Mouse (Mus musculus) embryonic stem cell, embryonic (primary cell): Measurements from ENCODE around the gene U2af1l4.

ENCODE experiments used
- CTCF ChIA-PET, 4 experiments: fragments of 300-600 bp in 2 of 4; fragments of 350-600 bp in 2 of 4; sonication (Branson Sonifier 250); formaldehyde crosslinking; loops; one replicate each; lab custom pipeline; 2022; ENCODE audit warnings: inconsistent platforms in 2 of 4; lab: Charles Lee
- POLR2A ChIA-PET, 4 experiments: fragments of 300-600 bp in 2 of 4; fragments of 350-600 bp in 2 of 4; sonication (Branson Sonifier 250); formaldehyde crosslinking; loops; one replicate each; lab custom pipeline; 2022; ENCODE audit warnings: antibody characterized with exemption in 4 of 4, inconsistent platforms in 1 of 4; lab: Charles Lee

U2af1l4 gene

DNA sequence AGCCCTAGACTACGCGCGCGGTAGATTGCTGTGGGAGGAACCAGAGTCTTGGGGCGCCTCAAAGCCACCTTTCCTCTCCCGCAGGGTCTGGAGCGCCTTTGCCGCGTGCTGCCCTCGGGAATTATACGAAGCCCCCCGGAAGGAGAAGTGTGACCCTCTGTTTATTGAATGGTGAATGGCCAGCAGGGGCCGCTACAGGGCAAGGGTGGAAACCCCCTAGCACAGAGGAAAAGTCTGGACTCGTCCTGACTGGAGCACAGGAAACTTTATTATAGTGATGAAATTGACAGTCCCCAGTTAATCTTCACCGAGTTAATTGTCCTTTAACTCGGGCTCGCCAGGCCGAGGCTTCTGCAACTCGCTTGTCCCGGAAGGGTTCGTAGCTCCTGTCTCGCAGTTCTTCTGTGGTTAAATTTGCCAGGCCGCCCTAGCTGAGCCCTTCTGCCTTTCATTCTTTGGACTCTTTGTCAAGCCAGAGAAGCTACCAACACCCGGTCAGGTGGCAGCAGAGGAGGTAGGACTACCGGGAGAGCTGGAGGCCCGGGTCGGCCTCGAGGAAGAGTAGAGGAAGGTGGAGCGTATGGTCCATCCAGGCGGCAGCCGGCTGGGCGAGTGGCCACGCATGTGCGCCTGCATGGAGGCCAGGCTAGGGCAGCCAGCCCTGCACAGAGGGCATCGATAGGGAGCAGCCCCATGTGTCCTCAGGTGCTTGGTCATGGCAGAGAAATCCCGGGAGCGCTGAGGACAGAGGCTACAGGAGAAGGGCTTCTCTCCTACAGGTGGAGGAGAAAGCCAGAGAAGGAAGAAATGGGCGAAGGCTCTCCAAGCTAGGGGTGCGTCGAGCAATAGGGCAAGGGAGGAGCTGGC, 26.6 kb downstream of the U2af1l4 start:
- ChIA-PET POLR2A (interaction anchor here (0.6 to 12.5 kb wide), 36 partner anchors 8 to 367 kb away, joined by 3 to 149 read pairs (median 5); partner anchors contain the start of genes Wdr62 (in 3 of the 4), Zbtb32 (in 3 of the 4), Cox6b1 (in 2 of the 4) and Gm49396 (in 2 of the 4)), CTCF (interaction anchor here (0.5 to 6.8 kb wide), 22 partner anchors 9 to 508 kb away, joined by 3 to 43 read pairs (median 3); partner anchors contain the start of genes Zbtb32 (in 2 of the 4) and Upk1a (in 1 of the 4))

DNA sequence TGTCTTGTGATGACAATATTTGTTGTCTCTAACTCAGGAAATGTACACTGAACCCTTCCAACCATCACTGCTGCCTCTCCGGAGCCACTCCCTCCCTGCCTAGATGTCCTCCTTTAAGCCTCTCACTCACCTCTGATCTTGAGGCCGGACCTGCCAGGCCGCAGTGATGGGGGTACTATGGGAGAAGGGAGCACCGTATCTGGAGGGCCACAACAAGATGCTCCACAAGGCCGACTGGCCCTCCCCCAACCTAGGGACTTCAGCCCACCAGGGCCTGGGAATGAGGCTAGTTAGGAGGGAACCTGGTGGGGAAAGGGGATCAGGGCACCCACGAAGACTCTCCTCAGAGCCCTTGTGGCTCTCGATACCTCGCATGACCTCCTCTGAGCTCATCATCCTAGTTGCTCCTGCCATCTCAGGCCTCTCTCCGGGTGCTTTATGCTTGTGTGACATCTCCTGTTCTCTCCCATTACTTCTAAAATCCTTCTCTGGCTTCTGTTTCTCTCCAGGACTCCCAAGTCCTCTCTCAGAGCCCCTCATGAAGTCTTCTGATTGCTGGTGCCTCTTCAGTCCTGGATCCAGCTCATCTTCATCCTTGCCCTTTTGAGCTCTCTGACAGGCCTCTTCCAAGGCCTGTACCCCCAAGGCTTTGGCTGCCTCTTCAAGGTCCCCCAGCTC, 28.0 kb downstream of the U2af1l4 start:
- POLR2A ChIA-PET = interaction anchor here in 3 of 4 experiments (0.8 to 8.4 kb wide), 15 partner anchors 9 to 311 kb away, joined by 3 to 85 read pairs (median 4); partner anchors contain the start of genes Thap8 (in 2 of the 3), Wdr62 (in 2 of the 3), Cox6b1 (in 1 of the 3) and Upk1a (in 1 of the 3)

DNA sequence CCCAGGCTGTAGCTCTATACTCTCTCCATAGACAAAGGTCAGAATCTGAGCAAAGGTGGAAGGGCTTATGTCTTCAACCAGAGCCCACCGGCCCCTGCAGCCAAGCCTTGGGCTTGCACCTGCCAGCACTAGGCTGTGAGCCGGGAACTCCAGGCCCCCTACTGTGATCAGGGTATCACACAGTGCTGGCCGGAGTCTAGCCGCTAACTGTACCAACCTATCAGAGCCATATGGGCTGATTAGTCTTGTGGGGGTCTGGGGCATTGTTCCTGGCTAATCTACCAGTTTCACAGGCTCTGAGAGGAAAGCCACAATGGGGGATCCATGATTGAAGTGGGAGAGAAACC, 28.5 kb downstream of the U2af1l4 start:
- CTCF ChIA-PET = interaction anchor here in 3 of 4 experiments (1.0 to 6.8 kb wide), 9 partner anchors 11 to 407 kb away, joined by 3 to 43 read pairs (median 9); partner anchors contain the start of genes Cox7a1 (in 1 of the 3) and Upk1a (in 1 of the 3)
- POLR2A ChIA-PET = interaction anchor here (0.8 to 8.4 kb wide), 19 partner anchors 8 to 311 kb away, joined by 3 to 85 read pairs (median 4); partner anchors contain the start of genes Cox6b1 (in 2 of the 4), Thap8 (in 1 of the 4), Upk1a (in 1 of the 4) and Wdr62 (in 1 of the 4)

More for the DNA sequence above, 28.0 kb downstream of the U2af1l4 start:
- CTCF ChIA-PET = interaction anchor here (0.5 to 6.8 kb wide), 9 partner anchors 12 to 349 kb away, joined by 3 to 43 read pairs (median 7); partner anchors contain the start of gene Upk1a (in 1 of the 4)

DNA sequence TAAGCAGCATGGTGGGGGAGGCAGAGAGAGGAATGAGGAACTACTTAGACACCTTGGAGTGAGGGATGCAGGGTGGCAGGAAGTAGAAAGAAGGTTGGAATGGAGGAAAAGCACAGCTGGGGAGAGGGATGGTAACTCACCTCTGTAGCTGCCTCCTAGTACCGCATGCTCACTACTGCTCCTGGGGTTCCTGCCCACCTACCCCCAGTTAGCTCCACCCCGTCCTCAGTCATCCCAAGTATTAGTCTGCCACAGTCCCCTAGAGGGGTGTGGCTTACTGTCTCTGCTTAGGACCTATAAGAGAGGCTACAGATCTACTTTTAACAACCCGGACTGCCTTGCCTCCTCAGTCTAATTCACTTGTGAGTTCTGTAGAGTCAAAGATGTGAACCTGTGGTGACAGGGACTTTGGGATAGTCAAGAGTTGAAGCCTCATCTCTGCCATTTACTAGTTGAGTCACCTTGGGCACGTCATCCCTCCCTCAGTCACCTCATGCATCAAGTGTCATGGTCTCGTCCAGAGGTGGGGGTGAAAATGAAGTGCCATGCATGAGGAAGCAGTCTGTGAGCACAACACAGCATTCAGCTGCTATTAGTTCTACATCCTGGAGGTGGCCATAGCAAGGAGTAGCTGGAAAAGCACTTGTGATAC, 29.8 kb downstream of the U2af1l4 start:
- ChIA-PET CTCF (interaction anchor here in 3 of 4 experiments (0.5 to 6.8 kb wide), 9 partner anchors 13 to 409 kb away, joined by 3 to 43 read pairs (median 5); partner anchors contain the start of gene Cox7a1 (in 1 of the 3)), POLR2A (interaction anchor here in 3 of 4 experiments (0.5 to 8.4 kb wide), 17 partner anchors 8 to 158 kb away, joined by 3 to 85 read pairs (median 6); partner anchors contain the start of genes Cox6b1 (in 2 of the 3), Haus5 (in 1 of the 3), Hspb6 (in 1 of the 3) and Proser3 (in 1 of the 3))

DNA sequence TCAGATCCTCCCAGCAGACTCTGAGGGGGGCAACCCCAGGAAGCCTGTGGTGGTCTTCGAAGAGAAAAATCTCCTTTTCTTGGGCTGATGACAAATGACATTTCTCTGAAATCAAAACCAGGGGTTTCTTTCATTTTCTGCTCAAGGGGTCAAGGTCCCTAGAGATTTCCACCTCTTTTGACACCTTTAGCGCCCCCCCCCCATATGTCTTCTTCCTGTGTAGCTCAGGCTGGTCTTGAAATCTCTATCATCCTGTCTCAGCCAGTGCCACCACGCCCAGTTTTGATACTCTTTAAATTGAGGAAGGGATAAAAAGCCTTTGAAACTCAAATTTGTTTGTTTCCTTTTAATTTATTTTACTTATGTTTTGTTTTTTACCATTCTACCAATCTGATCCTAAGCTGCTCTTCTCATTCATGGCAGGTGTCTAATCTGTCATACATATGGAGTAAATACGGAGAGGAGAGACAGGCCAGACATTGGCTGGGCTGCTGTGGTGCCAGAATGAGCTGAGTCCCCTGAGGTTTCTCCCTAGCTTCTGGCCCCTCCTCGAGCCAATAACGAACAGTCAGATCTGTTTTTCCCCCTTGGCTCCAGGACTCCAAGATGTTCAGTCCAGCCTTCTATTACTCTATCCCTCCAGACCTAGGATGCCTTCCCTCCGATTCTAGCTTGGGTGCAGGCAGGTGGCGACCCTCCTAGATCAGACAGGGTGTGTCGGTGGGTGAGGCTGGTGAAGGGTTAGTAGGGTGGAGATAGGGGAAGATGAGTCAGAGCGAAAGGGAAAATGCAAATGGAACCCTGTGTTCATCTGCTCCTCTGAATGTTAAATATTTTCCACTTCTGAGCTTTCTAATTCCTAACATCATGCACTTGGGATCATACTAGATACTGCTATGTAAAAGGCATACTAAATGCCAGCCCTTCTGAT, 30.7 kb downstream of the U2af1l4 start:
- CTCF ChIA-PET = interaction anchor here (0.7 to 6.8 kb wide), 4 partner anchors 14 to 266 kb away, joined by 3 to 43 read pairs (median 7); no protein-coding TSS in a partner anchor

DNA sequence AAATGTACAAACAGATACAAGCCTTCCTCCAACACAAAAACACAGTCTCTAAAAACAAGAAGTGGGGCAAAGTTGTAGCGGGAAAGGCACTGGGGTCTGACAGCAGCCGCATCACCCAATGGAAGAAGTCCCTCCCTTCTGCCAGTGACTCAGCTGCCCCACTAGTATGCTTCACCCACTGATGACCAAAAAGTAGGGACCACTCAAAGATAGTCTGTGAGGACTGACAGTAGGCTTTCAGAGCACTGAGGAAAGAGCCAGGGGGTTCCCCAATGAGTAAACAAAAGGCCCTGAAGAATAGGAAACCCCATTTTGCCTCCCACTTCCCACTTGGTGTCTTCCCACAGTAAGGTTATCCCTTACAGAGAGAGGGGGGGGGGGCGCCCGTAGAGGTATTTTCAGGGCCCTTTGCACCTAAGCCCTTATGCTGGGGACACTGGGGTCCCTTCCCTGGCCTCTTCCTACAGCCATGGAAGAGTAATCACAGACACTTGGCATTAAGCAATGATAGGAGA, 31.5 kb downstream of the U2af1l4 start:
- CTCF ChIA-PET = interaction anchor here in 2 of 4 experiments (0.7 to 6.8 kb wide), 2 partner anchors 13 to 14 kb away, joined by 3 to 43 read pairs; no protein-coding TSS in a partner anchor
- POLR2A ChIA-PET = interaction anchor here in 3 of 4 experiments (0.7 to 8.4 kb wide), 7 partner anchors 8 to 75 kb away, joined by 3 to 85 read pairs (median 14); partner anchors contain the start of gene Upk1a (in 1 of the 3)

More for the DNA sequence above, 30.7 kb downstream of the U2af1l4 start:
- POLR2A ChIA-PET = interaction anchor here in 3 of 4 experiments (0.6 to 8.4 kb wide), 13 partner anchors 9 to 76 kb away, joined by 3 to 85 read pairs (median 5); partner anchors contain the start of genes Cox6b1 (in 1 of the 3) and Upk1a (in 1 of the 3)

DNA sequence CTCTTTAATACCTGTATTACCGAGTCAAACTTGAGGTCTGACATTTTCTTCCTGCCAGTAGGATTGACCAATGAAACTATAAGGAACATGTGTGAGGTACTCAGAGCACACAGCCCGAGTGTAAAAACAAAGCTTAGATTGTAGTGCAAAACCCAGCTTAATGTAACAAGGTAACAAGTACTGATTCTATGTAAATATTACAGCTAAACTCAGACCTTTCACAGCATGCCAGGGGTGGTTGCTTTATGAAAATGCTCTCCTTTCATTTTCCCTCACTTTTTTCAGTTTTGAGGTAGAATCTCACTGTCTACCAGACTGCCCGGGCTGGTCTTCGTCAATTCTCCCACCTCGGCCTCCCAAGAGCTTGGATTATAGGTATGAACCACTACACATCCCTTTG, 33.0 kb downstream of the U2af1l4 start:
- CTCF ChIA-PET = interaction anchor here in 3 of 4 experiments (0.8 to 1.4 kb wide), 5 partner anchors 12 to 19 kb away, joined by 3 to 7 read pairs (median 5); partner anchors contain the start of gene Upk1a (in 1 of the 3)
- POLR2A ChIA-PET = interaction anchor here in 3 of 4 experiments (0.6 to 7.1 kb wide), 9 partner anchors 8 to 1112 kb away, joined by 3 to 45 read pairs (median 3); partner anchors contain the start of genes Gm49396 (in 1 of the 3), Proser3 (in 1 of the 3), Psenen (in 1 of the 3) and U2af1l4 (in 1 of the 3)

DNA sequence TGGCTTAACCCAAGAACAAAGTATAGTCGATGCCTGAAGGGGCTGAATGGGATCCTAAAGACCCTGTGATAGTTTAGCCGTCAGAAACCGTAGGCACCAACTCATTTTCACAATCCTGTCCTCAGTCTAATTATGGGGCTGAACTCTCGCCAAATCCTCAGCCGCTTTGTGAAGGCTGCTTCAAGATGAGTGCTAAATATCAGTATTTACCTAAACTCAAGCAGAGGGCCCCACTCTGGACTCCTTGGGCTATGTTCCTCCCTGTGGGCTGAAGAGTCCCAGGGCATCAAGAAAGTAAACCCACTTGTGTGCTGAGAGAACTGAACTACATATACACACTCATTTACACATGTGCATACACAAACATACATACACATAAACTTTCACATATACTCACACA, 33.7 kb downstream of the U2af1l4 start:
- ChIA-PET CTCF (interaction anchor here in 3 of 4 experiments (0.8 to 1.4 kb wide), 3 partner anchors 11 to 18 kb away, joined by 3 to 7 read pairs (median 3); no protein-coding TSS in a partner anchor), POLR2A (interaction anchor here in 3 of 4 experiments (0.7 to 7.1 kb wide), 7 partner anchors 8 to 104 kb away, joined by 3 to 45 read pairs (median 4); partner anchors contain the start of genes Gm49396 (in 1 of the 3), Kmt2b (in 1 of the 3), Proser3 (in 1 of the 3) and Psenen (in 1 of the 3))

DNA sequence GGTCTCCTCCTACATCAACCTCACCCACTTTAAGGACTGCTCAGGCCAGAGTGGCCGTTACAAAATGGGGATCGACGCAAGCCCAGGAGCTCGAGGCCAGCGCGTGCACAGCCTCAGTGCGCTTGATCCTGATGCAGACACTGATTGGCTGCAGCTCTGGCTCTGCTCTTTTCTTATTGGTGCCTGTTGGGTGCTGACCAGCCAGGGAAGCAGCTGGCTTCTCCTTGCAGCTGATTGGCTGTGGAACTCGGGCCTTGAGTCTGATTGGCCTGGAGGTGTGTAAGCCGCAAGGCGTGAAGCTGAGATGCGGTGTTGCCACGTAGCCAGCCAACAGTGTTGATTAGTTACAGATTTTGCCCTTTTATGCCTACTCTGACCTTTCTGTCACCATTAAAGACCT, 35.7 kb downstream of the U2af1l4 start, which contains the start of gene Zbtb32:
Zbtb32 (minus strand) TSS at position 124 of the 400 bp plus-strand sequence.
- CTCF ChIA-PET = interaction anchor here in 3 of 4 experiments (0.6 to 2.0 kb wide), 10 partner anchors 9 to 375 kb away, joined by 3 to 11 read pairs (median 4); partner anchors contain the start of genes Kmt2b (in 2 of the 3), Fam187b (in 1 of the 3) and Lsr (in 1 of the 3)
- POLR2A ChIA-PET = interaction anchor here in 3 of 4 experiments (0.5 to 7.1 kb wide), 13 partner anchors 9 to 318 kb away, joined by 3 to 45 read pairs (median 4); partner anchors contain the start of genes Kmt2b (in 3 of the 3), Cox6b1 (in 1 of the 3), Hspb6 (in 1 of the 3) and Proser3 (in 1 of the 3)

DNA sequence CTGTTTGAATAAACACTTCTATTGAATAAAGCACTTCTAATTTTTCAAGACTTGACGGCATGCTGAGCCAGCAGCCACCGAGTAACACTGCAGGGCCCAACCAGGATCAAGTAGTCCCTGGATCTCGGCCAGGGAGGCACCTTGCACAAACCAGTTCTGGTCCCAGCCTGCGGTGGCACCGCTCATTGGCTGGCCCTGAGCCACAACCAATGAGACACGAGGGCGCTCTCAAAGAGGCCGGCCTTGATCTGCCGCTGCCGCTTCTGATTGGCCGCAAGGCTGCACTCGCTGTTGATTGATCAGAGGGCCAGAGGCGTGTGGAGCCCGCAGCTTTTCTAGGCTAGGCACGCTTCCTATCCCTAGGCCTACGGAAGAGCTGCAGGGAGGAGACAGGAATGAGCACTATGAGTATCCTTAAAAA, 36.8 kb downstream of the U2af1l4 start:
- ChIA-PET CTCF (interaction anchor here in 2 of 4 experiments (0.6 to 1.4 kb wide), 3 partner anchors 12 to 34 kb away, joined by 3 to 5 read pairs (median 5); partner anchors contain the start of gene Upk1a (in 1 of the 2)), POLR2A (interaction anchor here in 2 of 4 experiments (0.9 to 7.1 kb wide), 7 partner anchors 8 to 47 kb away, joined by 3 to 85 read pairs (median 9); partner anchors contain the start of genes Kmt2b (in 2 of the 2), Hspb6 (in 1 of the 2) and Proser3 (in 1 of the 2))

DNA sequence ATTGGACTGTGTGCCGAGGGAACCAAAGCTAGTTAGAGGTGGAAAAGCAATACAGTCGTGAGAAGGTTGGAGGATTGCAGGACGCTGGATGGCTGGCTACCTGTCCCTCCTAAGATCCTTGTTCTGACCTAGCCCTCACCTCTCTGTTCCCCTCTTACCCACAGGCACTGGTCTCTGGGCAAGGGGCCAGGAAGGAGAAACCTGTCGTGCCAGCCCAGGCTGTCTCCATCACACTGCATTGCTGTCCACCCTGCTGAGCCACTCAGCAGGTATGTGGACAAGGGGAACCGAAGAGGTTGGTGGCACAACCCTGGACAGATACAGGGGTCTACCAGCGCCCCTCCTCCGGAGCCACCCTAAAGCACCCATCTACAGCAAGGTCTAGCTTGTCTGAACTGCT, 37.5 kb downstream of the U2af1l4 start:
- CTCF ChIA-PET = interaction anchor here in 1 of 4 experiments (1.1 to 1.4 kb wide), 2 partner anchors 13 to 33 kb away, joined by 3 to 5 read pairs; partner anchors contain the start of gene Upk1a
- POLR2A ChIA-PET = interaction anchor here (0.6 to 7.1 kb wide), 12 partner anchors 8 to 631 kb away, joined by 3 to 85 read pairs (median 6); partner anchors contain the start of genes Kmt2b (in 2 of the 4), Hspb6 (in 1 of the 4), Proser3 (in 1 of the 4) and Upk1a (in 1 of the 4)

DNA sequence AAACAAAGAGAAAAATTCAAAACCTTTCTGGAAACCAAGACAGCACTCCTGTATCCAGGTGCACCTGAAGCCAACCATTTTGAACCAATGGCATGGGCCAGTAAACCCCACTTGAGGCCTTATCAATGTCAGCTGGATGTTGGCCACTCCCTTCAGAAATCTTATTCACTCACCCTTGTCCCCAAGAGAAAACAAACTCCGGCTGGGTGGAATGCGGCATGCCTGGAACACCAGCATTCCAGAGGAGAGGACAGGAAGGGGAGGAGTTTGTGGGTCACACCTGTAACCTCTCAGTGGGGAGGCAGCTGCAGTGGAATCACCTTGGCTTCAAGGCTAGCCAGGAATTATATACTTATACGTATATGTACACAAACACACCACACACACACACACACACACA, 39.5 kb downstream of the U2af1l4 start:
- CTCF ChIA-PET = interaction anchor here (0.6 to 4.4 kb wide), 13 partner anchors 11 to 507 kb away, joined by 3 to 29 read pairs (median 4); partner anchors contain the start of genes Upk1a (in 2 of the 4) and Cox6b1 (in 1 of the 4)
- POLR2A ChIA-PET = interaction anchor here (0.6 to 5.3 kb wide), 37 partner anchors 9 to 322 kb away, joined by 3 to 85 read pairs (median 4); partner anchors contain the start of genes Kmt2b (in 3 of the 4), Cox6b1 (in 2 of the 4), Hspb6 (in 2 of the 4) and Proser3 (in 2 of the 4)

DNA sequence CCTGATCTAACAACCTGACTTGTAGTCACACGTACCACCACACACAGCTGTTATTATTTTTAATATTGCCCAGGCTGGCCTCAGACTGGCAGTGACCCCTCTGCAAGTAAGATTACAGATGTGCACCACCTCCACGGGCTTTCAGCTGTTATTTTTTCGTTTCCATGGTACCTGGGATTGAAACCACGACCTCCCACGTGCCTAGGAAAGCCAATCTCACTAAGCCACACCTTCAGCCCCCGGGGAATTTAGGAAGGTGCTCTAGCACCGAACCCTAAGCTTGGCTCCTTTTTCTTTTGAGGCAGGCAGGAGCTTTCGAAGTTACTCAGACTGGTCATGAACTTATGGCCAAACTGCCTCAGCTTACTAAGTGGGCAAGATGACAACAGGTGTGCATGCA, 41.3 kb downstream of the U2af1l4 start:
- CTCF ChIA-PET = interaction anchor here (0.6 to 4.4 kb wide), 12 partner anchors 9 to 273 kb away, joined by 3 to 29 read pairs (median 4); partner anchors contain the start of genes Upk1a (in 2 of the 4) and Kmt2b (in 1 of the 4)
- POLR2A ChIA-PET = interaction anchor here (0.6 to 5.3 kb wide), 21 partner anchors 8 to 352 kb away, joined by 3 to 85 read pairs (median 4); partner anchors contain the start of genes Kmt2b (in 3 of the 4), Cox6b1 (in 1 of the 4), Hspb6 (in 1 of the 4) and Proser3 (in 1 of the 4)
